Mouse (Mus musculus) brain, embryonic 18.5 days (tissue): ENCODE results near the gene Zfp526.
"Not testable (repeated sequence)": the region's sequence is repeated elsewhere in the genome, so short reads cannot be mapped to it uniquely, and the experiment has no call there.

ENCODE experiments used
- DNase-seq: peaks from one replicate; pipeline ENCODE4 v3.0.0-alpha.2; 2012; ENCODE audit warnings: low read depth, low spot score

Zfp526 gene

GRCm38 (mm10) chr7:25238829-25239623 is 17.8 kb downstream of the Zfp526 start:
- DNase-seq = peak; percentile 91

- no peak for DNase-seq
Observed at GRCm38 (mm10) chr7:25240631-25241030, 19.4 kb downstream of the Zfp526 start.

GRCm38 (mm10) chr7:25241062-25241461 is 19.8 kb downstream of the Zfp526 start:
- DNase-seq = no peak

GRCm38 (mm10) chr7:25243361-25243760 is 22.1 kb downstream of the Zfp526 start:
- no peak for DNase-seq

- no peak for DNase-seq
Observed at GRCm38 (mm10) chr7:25244562-25245369, 23.5 kb downstream of the Zfp526 start.

- DNase-seq = no peak
Observed at GRCm38 (mm10) chr7:25246079-25246758, 25.0 kb downstream of the Zfp526 start.

GRCm38 (mm10) chr7:25246759-25247137 is 25.5 kb downstream of the Zfp526 start:
- DNase-seq = no peak

GRCm38 (mm10) chr7:25247498-25247897 is 26.3 kb downstream of the Zfp526 start:
- no peak for DNase-seq

GRCm38 (mm10) chr7:25248018-25248647 is 26.9 kb downstream of the Zfp526 start:
- no peak for DNase-seq

GRCm38 (mm10) chr7:25248846-25249313 is 27.7 kb downstream of the Zfp526 start:
- no peak for DNase-seq

- no peak for DNase-seq
Observed at GRCm38 (mm10) chr7:25249314-25250140, 28.3 kb downstream of the Zfp526 start.

GRCm38 (mm10) chr7:25250141-25250972 is 29.1 kb downstream of the Zfp526 start, which contains the start of gene Erf:
TSS of gene Erf (minus strand) at chr7:25250761.
- DNase-seq = no peak

GRCm38 (mm10) chr7:25251071-25251791 is 30.0 kb downstream of the Zfp526 start:
- no peak for DNase-seq

- no peak for DNase-seq
Observed at GRCm38 (mm10) chr7:25251822-25252221, 30.6 kb downstream of the Zfp526 start.

GRCm38 (mm10) chr7:25261896-25262295 is 40.7 kb downstream of the Zfp526 start:
- no peak for DNase-seq

GRCm38 (mm10) chr7:25263968-25264870 is 43.0 kb downstream of the Zfp526 start:
- DNase-seq = no peak

- not testable (repeated sequence) for DNase-seq
Observed at GRCm38 (mm10) chr7:25265743-25266142, 44.5 kb downstream of the Zfp526 start.
